Mouse (Mus musculus): ENCODE measurements around the gene Tenm4. TPM values are rescaled to one million over a fixed set of nuclear protein-coding genes. Genes with fewer than 3 reads are reported as not detected.

Gene Tenm4
- total and polyA plus RNA-seq, 3 experiments: 9.2 to 15.2 TPM; not detected in 1

- Histone ChIP-seq H3K4me3 (ENCODE audit: control insufficient read depth in 1 of 2, insufficient read depth in 1 of 2, low read depth in 2 of 2, low read length in 2 of 2) (no peak overlapping the region), H3K27ac (ENCODE audit: control insufficient read depth, low read depth, low read length) (no peak overlapping the region), H3K4me1 (ENCODE audit: control insufficient read depth in 1 of 2, insufficient read depth in 2 of 2, low read length in 2 of 2) (no peaks in the 10 kb centered on the region), H3K27me3 (ENCODE audit: control insufficient read depth in 1 of 2, insufficient read depth in 2 of 2, low read length in 2 of 2) (no peaks in the 10 kb centered on the region), H3K9me3 (replicated peaks; ENCODE audit: insufficient read depth, low read length) (no peaks in the 10 kb centered on the region), H3K36me3 (ENCODE audit: control insufficient read depth in 1 of 2, insufficient read depth in 2 of 2, low read length in 2 of 2) (no peaks in the 10 kb centered on the region), H3K79me2 (ENCODE audit: control insufficient read depth, insufficient read depth, low read length, poor library complexity) (no peaks in the 10 kb centered on the region), H3K9ac (ENCODE audit: control insufficient read depth, low read depth, low read length, poor library complexity, severe bottlenecking) (no peak overlapping the region)
- no peak for DNase-seq (ENCODE audit: low read depth, low spot score)
- TF ChIP-seq NELFE (IDR thresholded peaks at IDR 0.05; ENCODE audit: low read depth, low read length) (no peak), GABPA (IDR thresholded peaks at IDR 0.05; ENCODE audit: low read depth, low read length) (no peak), MAX (IDR thresholded peaks at IDR 0.05; ENCODE audit: low read length) (no peak), TCF12 (IDR thresholded peaks at IDR 0.05; ENCODE audit: low read depth, low read length) (no peak), POLR2A (IDR thresholded peaks at IDR 0.05; ENCODE audit: control insufficient read depth in 1 of 2, insufficient read depth in 1 of 2, low read depth in 1 of 2, low read length in 2 of 2, poor library complexity in 1 of 2) (no peak), KAT2A (conservative IDR thresholded peaks at IDR 0.05; ENCODE audit: low read depth, low read length) (no peak), ZNF384 (IDR thresholded peaks at IDR 0.05; ENCODE audit: low read depth, low read length) (no peak), CTCF (IDR thresholded peaks at IDR 0.05 in 2 of 3, conservative IDR thresholded peaks at IDR 0.05 in 1 of 3; ENCODE audit: control insufficient read depth in 1 of 3, insufficient read depth in 1 of 3, low read depth in 2 of 3, low read length in 3 of 3, poor library complexity in 1 of 3, severe bottlenecking in 1 of 3) (no peak), CHD1 (IDR thresholded peaks at IDR 0.05; ENCODE audit: low read depth, low read length) (no peak), ZMIZ1 (IDR thresholded peaks at IDR 0.05; ENCODE audit: low read depth, low read length) (no peak), MEF2A (IDR thresholded peaks at IDR 0.05; ENCODE audit: extremely low read depth, insufficient replicate concordance, low read depth, low read length, poor library complexity, severe bottlenecking) (no peak), TBP (IDR thresholded peaks at IDR 0.05; ENCODE audit: low read depth, low read length) (no peak), RCOR1 (IDR thresholded peaks at IDR 0.05; ENCODE audit: low read depth, low read length) (no peak), UBTF (IDR thresholded peaks at IDR 0.05; ENCODE audit: borderline replicate concordance, insufficient read depth, low read depth, low read length) (no peak), SIN3A (IDR thresholded peaks at IDR 0.05; ENCODE audit: low read length) (no peak), EP300 (IDR thresholded peaks at IDR 0.05; ENCODE audit: low read depth in 1 of 2, low read length in 2 of 2) (no peak), TAL1 (IDR thresholded peaks at IDR 0.05; ENCODE audit: low read length) (no peak), ZC3H11A (IDR thresholded peaks at IDR 0.05; ENCODE audit: low read depth, low read length) (no peak), MYB (IDR thresholded peaks at IDR 0.05; ENCODE audit: low read depth, low read length) (no peak)
Measured at GRCm38 (mm10) chr7:96131175-96131574, 39.9 kb upstream of the Tenm4 start.

GRCm38 (mm10) chr7:96136497-96136961 lies 34.5 kb upstream of the Tenm4 start:
- no peak overlapping the region for H3K4me3 ChIP-seq (ENCODE audit: control insufficient read depth in 1 of 2, insufficient read depth in 1 of 2, low read depth in 2 of 2, low read length in 2 of 2)
- H3K4me1 ChIP-seq (ENCODE audit: control insufficient read depth in 1 of 2, insufficient read depth in 2 of 2, low read length in 2 of 2): no peaks in the 10 kb centered on the region
- no peaks in the 10 kb centered on the region for H3K27me3 ChIP-seq (ENCODE audit: control insufficient read depth in 1 of 2, insufficient read depth in 2 of 2, low read length in 2 of 2)
- no peaks in the 10 kb centered on the region for H3K79me2 ChIP-seq (ENCODE audit: control insufficient read depth, insufficient read depth, low read length, poor library complexity)
- H3K27ac ChIP-seq (ENCODE audit: control insufficient read depth, low read depth, low read length): no peak overlapping the region
- no peaks in the 10 kb centered on the region for H3K36me3 ChIP-seq (ENCODE audit: control insufficient read depth in 1 of 2, insufficient read depth in 2 of 2, low read length in 2 of 2)
- H3K9ac ChIP-seq (ENCODE audit: control insufficient read depth, low read depth, low read length, poor library complexity, severe bottlenecking): no peak overlapping the region
- no peaks in the 10 kb centered on the region for H3K9me3 ChIP-seq (replicated peaks; ENCODE audit: insufficient read depth, low read length)
- TF ChIP-seq TBP (IDR thresholded peaks at IDR 0.05; ENCODE audit: low read depth, low read length) (no peak), SMC3 (IDR thresholded peaks at IDR 0.05; ENCODE audit: low read depth, low read length) (no peak), ZMIZ1 (IDR thresholded peaks at IDR 0.05; ENCODE audit: low read depth, low read length) (no peak), NELFE (IDR thresholded peaks at IDR 0.05; ENCODE audit: low read depth, low read length) (no peak), GATA1 (IDR thresholded peaks at IDR 0.05; ENCODE audit: low read depth, low read length) (no peak), ELF1 (IDR thresholded peaks at IDR 0.05; ENCODE audit: low read depth, low read length) (no peak), RAD21 (IDR thresholded peaks at IDR 0.05; ENCODE audit: low read depth, low read length) (no peak), CHD1 (IDR thresholded peaks at IDR 0.05; ENCODE audit: low read depth, low read length) (no peak), KAT2A (conservative IDR thresholded peaks at IDR 0.05; ENCODE audit: low read depth, low read length) (no peak), ZKSCAN1 (IDR thresholded peaks at IDR 0.05; ENCODE audit: low read depth, low read length) (no peak), MEF2A (IDR thresholded peaks at IDR 0.05; ENCODE audit: extremely low read depth, insufficient replicate concordance, low read depth, low read length, poor library complexity, severe bottlenecking) (no peak), POLR2AphosphoS2 (IDR thresholded peaks at IDR 0.05; ENCODE audit: low read length) (no peak), TCF12 (IDR thresholded peaks at IDR 0.05; ENCODE audit: low read depth, low read length) (no peak), CTCF (IDR thresholded peaks at IDR 0.05 in 2 of 3, conservative IDR thresholded peaks at IDR 0.05 in 1 of 3; ENCODE audit: control insufficient read depth in 1 of 3, insufficient read depth in 1 of 3, low read depth in 2 of 3, low read length in 3 of 3, poor library complexity in 1 of 3, severe bottlenecking in 1 of 3) (no peak)
- DNase-seq (ENCODE audit: low read depth, low spot score): no peak
